8 mouse cellular contexts compared by ENCODE assay signal in the genomic region with DNA sequence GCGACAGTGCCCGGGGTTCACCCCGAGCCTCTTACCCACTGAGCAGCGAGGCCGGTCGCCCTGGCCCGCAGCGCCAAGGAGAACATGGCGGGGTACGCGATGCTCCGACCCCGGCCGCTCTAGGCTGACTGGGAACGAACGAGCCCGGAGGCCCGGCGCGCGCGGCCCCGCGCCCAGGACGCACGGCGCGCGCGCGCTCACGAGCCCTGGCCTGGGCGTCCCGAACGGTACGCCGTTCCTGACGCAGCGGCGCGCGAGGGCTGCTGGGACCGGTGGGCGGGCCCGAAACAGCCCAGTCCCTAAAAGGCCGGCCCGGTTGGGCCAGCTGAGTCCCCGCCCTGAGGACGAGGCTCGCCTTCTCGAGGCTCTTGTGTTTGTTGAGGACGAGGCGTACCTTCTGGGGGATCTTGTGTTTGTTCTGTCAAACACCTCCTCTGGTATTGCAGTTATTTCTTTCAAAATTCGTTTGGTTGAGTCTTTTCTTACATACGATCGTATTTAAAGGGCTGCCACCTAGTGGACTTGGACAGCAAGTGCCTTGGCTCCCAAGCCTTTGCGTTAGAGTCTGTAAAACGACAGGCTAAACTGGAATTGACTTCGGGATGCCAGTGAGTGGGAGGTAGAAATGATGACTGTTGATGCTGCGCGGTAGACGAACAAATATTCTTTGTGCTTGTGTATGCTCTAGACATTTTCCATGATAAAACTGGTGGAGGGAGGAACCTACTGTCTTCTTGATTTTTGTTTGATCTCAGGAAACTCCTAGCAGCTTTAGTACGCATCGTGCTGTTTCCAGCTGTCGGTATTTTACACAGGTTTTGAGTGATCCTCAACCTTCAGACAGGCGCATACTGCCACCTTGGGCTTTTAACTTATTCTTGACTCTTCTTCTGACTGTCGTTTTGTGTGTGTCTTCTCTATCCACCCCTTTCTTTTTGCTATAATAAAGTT. TPM values are rescaled to one million over a fixed set of nuclear protein-coding genes. Genes with fewer than 3 reads are reported as not detected.
DNase-seq lines count a peak whose midpoint lies in the region; ATAC-seq and TF ChIP-seq lines count a peak whose summit lies in the region.

A gene (minus strand): TSS at position 180 of the 951 bp plus-strand sequence.

- TF ChIP-seq RAD21 in CH12.LX (IDR thresholded peaks at IDR 0.05; ENCODE audit: low read depth, low read length): peak; percentile 48

- peak; percentile 89 for TF ChIP-seq POLR2A in CH12.LX (IDR thresholded peaks at IDR 0.05; ENCODE audit: low read depth, low read length)

- peaks cover 40% of the 10 kb centered on the region for H3K79me2 ChIP-seq in CH12.LX (replicated peaks; ENCODE audit: control insufficient read depth, extremely low read depth, insufficient read depth, poor library complexity, severe bottlenecking)

- no peak for TF ChIP-seq EP300 in CH12.LX (IDR thresholded peaks at IDR 0.05; ENCODE audit: low read length)

- peak; percentile 58 to 70; a peak in 3 of 4 replicates for TF ChIP-seq CTCF in CH12.LX (conservative IDR thresholded peaks at IDR 0.05 in 1 of 2, IDR thresholded peaks at IDR 0.05 in 1 of 2; ENCODE audit: low read depth in 2 of 2, low read length in 2 of 2)

- peak within 1 kb of the TSS; percentile 88 to 99 (median 89) for H3K4me3 ChIP-seq in CH12.LX (replicated peaks in 1 of 3; ENCODE audit: low read depth in 2 of 3, low read length in 2 of 3, poor library complexity in 1 of 3)
- peak within 1 kb of the TSS; percentile 89 for H3K4me3 ChIP-seq in forebrain, embryonic 11.5 days (ENCODE audit: low read depth, low read length)
- H3K4me3 ChIP-seq in heart, embryonic 16.5 days (ENCODE audit: low read length): peak within 1 kb of the TSS; percentile 80
- H3K4me3 ChIP-seq in liver, embryonic 15.5 days (replicated peaks): peak within 1 kb of the TSS; percentile 92
- H3K4me3 ChIP-seq in neural tube, embryonic 12.5 days: peak within 1 kb of the TSS; percentile 77

- WGBS in forebrain, embryonic 11.5 days: 1% methylated on average over 64 of the region's 67 CpGs
- under 1% methylated on average over 67 of the region's 67 CpGs for WGBS in heart, embryonic 16.5 days
- WGBS in liver, embryonic 15.5 days (ENCODE audit: insufficient replicate concordance): under 1% methylated on average over 67 of the region's 67 CpGs
- WGBS in neural tube, embryonic 12.5 days: 1% methylated on average over 67 of the region's 67 CpGs

- dilution Hi-C loops in CH12.LX (cut with MboI; ENCODE audit: extremely low pct_ligation_motif_present, extremely low pct_unique_long_range_greater_than_20kb, low sequenced_read_pairs): no loop called here

- no peaks in the 10 kb centered on the region for H3K9me3 ChIP-seq in CH12.LX (replicated peaks; ENCODE audit: low read length)
- H3K9me3 ChIP-seq in forebrain, embryonic 11.5 days (ENCODE audit: control insufficient read depth, low read length): no peaks in the 10 kb centered on the region
- H3K9me3 ChIP-seq in heart, embryonic 16.5 days (replicated peaks; ENCODE audit: control insufficient read depth, low read length): no peaks in the 10 kb centered on the region
- H3K9me3 ChIP-seq in liver, embryonic 15.5 days (replicated peaks): no peaks in the 10 kb centered on the region
- H3K9me3 ChIP-seq in neural tube, embryonic 12.5 days: no peaks in the 10 kb centered on the region

- peak; percentile 93 for DNase-seq in CH12.LX (ENCODE audit: extremely low read depth)
- peak; percentile 93 for DNase-seq in c-Kit-positive CD71-negative TER-119-negative erythroid progenitor cells, embryonic 14.5 days (ENCODE audit: low read depth)
- peak; percentile 97 for DNase-seq in forebrain, embryonic 11.5 days (ENCODE audit: low spot score)
- peak; percentile 94 to 97 for DNase-seq in kidney, postnatal 36 days
- DNase-seq in testis, postnatal 10 days (ENCODE audit: low spot score): peak; percentile 94

- H3K27me3 ChIP-seq in CH12.LX (replicated peaks): no peaks in the 10 kb centered on the region
- H3K27me3 ChIP-seq in forebrain, embryonic 11.5 days (ENCODE audit: control insufficient read depth, insufficient read depth, low read length): no peaks in the 10 kb centered on the region
- no peaks in the 10 kb centered on the region for H3K27me3 ChIP-seq in heart, embryonic 16.5 days (ENCODE audit: control insufficient read depth, insufficient read depth, low read length)
- no peaks in the 10 kb centered on the region for H3K27me3 ChIP-seq in liver, embryonic 15.5 days
- no peaks in the 10 kb centered on the region for H3K27me3 ChIP-seq in neural tube, embryonic 12.5 days (replicated peaks)

- peak within 1 kb of the TSS; percentile 90 for H3K9ac ChIP-seq in CH12.LX (ENCODE audit: insufficient read depth, low read depth)
- peak within 1 kb of the TSS; percentile 92 for H3K9ac ChIP-seq in forebrain, embryonic 11.5 days (ENCODE audit: low read length)
- H3K9ac ChIP-seq in heart, embryonic 16.5 days (ENCODE audit: low read length): peak within 1 kb of the TSS; percentile 98
- H3K9ac ChIP-seq in liver, embryonic 15.5 days: peak within 1 kb of the TSS; percentile 95
- peak within 1 kb of the TSS; percentile 93 for H3K9ac ChIP-seq in neural tube, embryonic 12.5 days

- H3K4me1 ChIP-seq in CH12.LX (ENCODE audit: control insufficient read depth in 1 of 2, insufficient read depth in 2 of 2): peaks cover 3 to 30% of the 10 kb centered on the region in 2 experiments; a peak in 3 of 4 replicates
- peaks cover 7% of the 10 kb centered on the region; the same call in 1 of the 2 replicates for H3K4me1 ChIP-seq in forebrain, embryonic 11.5 days (replicated peaks; ENCODE audit: control insufficient read depth, insufficient read depth, low read length)
- peaks cover 20% of the 10 kb centered on the region for H3K4me1 ChIP-seq in heart, embryonic 16.5 days (ENCODE audit: control insufficient read depth, insufficient read depth, low read length)
- peaks cover 39% of the 10 kb centered on the region for H3K4me1 ChIP-seq in liver, embryonic 15.5 days (replicated peaks)
- peaks cover 11% of the 10 kb centered on the region for H3K4me1 ChIP-seq in neural tube, embryonic 12.5 days

- H3K36me3 ChIP-seq in CH12.LX (replicated peaks in 1 of 2; ENCODE audit: control insufficient read depth in 1 of 2, insufficient read depth in 1 of 2, low read length in 1 of 2): peaks cover 0 to 12% of the 10 kb centered on the region in 2 experiments
- H3K36me3 ChIP-seq in forebrain, embryonic 11.5 days (ENCODE audit: control insufficient read depth, insufficient read depth, low read length): no peaks in the 10 kb centered on the region
- no peaks in the 10 kb centered on the region for H3K36me3 ChIP-seq in heart, embryonic 16.5 days (ENCODE audit: control insufficient read depth, insufficient read depth)
- H3K36me3 ChIP-seq in liver, embryonic 15.5 days (replicated peaks): 0 out of 2 replicates have a peak, but pooled peaks cover 3% of the 10 kb centered on the region
- no peaks in the 10 kb centered on the region for H3K36me3 ChIP-seq in neural tube, embryonic 12.5 days

- peak; percentile 100 for ATAC-seq in forebrain, embryonic 11.5 days (replicated peaks; ENCODE audit: low FRiP score)
- ATAC-seq in heart, embryonic 16.5 days (replicated peaks; ENCODE audit: extremely low read depth, insufficient read depth, low FRiP score): peak; percentile 100
- peak; percentile 99 for ATAC-seq in liver, embryonic 15.5 days (ENCODE audit: insufficient read depth)
- peak; percentile 99 for ATAC-seq in neural tube, embryonic 12.5 days (ENCODE audit: low FRiP score, low read depth)

- H3K4me2 ChIP-seq in CH12.LX (ENCODE audit: insufficient read depth, low read depth, poor library complexity, severe bottlenecking): peak within 1 kb of the TSS; percentile 90
- H3K4me2 ChIP-seq in forebrain, embryonic 11.5 days (ENCODE audit: low read depth, low read length, severe bottlenecking): peak within 1 kb of the TSS; percentile 92
- peak within 1 kb of the TSS; percentile 92 for H3K4me2 ChIP-seq in heart, embryonic 16.5 days (ENCODE audit: low read depth, low read length)
- H3K4me2 ChIP-seq in liver, embryonic 15.5 days: peak within 1 kb of the TSS; percentile 85
- peak within 1 kb of the TSS; percentile 92 for H3K4me2 ChIP-seq in neural tube, embryonic 12.5 days (replicated peaks)

- peak within 1 kb of the TSS; percentile 55 for H3K27ac ChIP-seq in CH12.LX (ENCODE audit: insufficient read depth, low read depth)
- H3K27ac ChIP-seq in forebrain, embryonic 11.5 days (ENCODE audit: low read depth, low read length): peak within 1 kb of the TSS; percentile 83
- peak within 1 kb of the TSS; percentile 98 for H3K27ac ChIP-seq in heart, embryonic 16.5 days (ENCODE audit: low read length)
- H3K27ac ChIP-seq in liver, embryonic 15.5 days (replicated peaks): peak within 1 kb of the TSS; percentile 94
- peak within 1 kb of the TSS; percentile 88 for H3K27ac ChIP-seq in neural tube, embryonic 12.5 days

- in situ Hi-C loops in CH12.LX (cut with MboI; ENCODE audit: low pct_ligation_motif_present, low pct_unique_long_range_greater_than_20kb, low sequenced_read_pairs): loop anchor here (10.0 kb wide), 1 partner anchor 147 kb away; a partner anchor contains a TSS

TF ChIP-seq in CH12.LX, 34 proteins besides CTCF, POLR2A, EP300 and RAD21 (continues in another document):
- TF ChIP-seq MAX (IDR thresholded peaks at IDR 0.05; ENCODE audit: low read length) (no peak; the same call in 1 of the 2 replicates), E2F4 (IDR thresholded peaks at IDR 0.05; ENCODE audit: insufficient replicate concordance, low read depth, low read length) (no peak), HCFC1 (IDR thresholded peaks at IDR 0.05; ENCODE audit: low read depth, low read length) (peak; percentile 47; the same call in 1 of the 2 replicates), ZMIZ1 (IDR thresholded peaks at IDR 0.05; ENCODE audit: low read depth, low read length) (0 out of 2 replicates have a peak, but pooled peaks have one; percentile 33), ETS1 (conservative IDR thresholded peaks at IDR 0.05; ENCODE audit: low read depth, low read length) (no peak), BHLHE40 (IDR thresholded peaks at IDR 0.05; ENCODE audit: low read depth, low read length) (no peak), TCF12 (IDR thresholded peaks at IDR 0.05; ENCODE audit: low read depth, low read length) (peak; percentile 64; the same call in 1 of the 2 replicates), USF2 (conservative IDR thresholded peaks at IDR 0.05; ENCODE audit: low read depth, low read length) (no peak), TBP (conservative IDR thresholded peaks at IDR 0.05; ENCODE audit: low read depth, low read length) (peak; percentile 74), SMC3 (IDR thresholded peaks at IDR 0.05; ENCODE audit: low read depth, low read length) (peak; percentile 60)

RNA-seq across cellular contexts. Expression of the gene that starts here (rescaled TPM):
- 108 and 122 TPM in 2 replicates for total RNA-seq in CH12.LX (2012; rRNA removed)
- 260 and 300 TPM in 2 replicates for total RNA-seq in CH12.LX (2014; rRNA removed)
- 200 and 201 TPM in 2 replicates for polyA plus RNA-seq in CH12.LX (2012; ENCODE audit: insufficient read length, low read depth)
- polyA plus RNA-seq in forebrain, embryonic 11.5 days (2014; fragmentation: Nextera tagmentation; extraction: Ambion mirVana): 313 and 317 TPM in 2 replicates
- 721 and 751 TPM in 2 replicates for polyA plus RNA-seq in heart, embryonic 16.5 days (2015; fragmentation: Nextera tagmentation; extraction: Ambion mirVana)
- 180 and 198 TPM in 2 replicates for polyA plus RNA-seq in liver, embryonic 15.5 days (2015; fragmentation: Nextera tagmentation; extraction: Ambion mirVana)
- polyA plus RNA-seq in neural tube, embryonic 12.5 days (2016; fragmentation: Nextera tagmentation; extraction: Ambion mirVana): 299 and 308 TPM in 2 replicates

Comparison
In these comparisons a context has a peak if more than half of its experiments do, and no peak if none do; other contexts are left out.
1. Peak in every context shown above with its lines: DNase-seq, ATAC-seq, H3K4me3 ChIP-seq and H3K27ac ChIP-seq.